Mouse (Mus musculus): ENCODE data around the gene Zfp865. TPM values are rescaled to one million over a fixed set of nuclear protein-coding genes. Genes with fewer than 3 reads are reported as not detected.
"Not testable (repeated sequence)": the region's sequence is repeated elsewhere in the genome, so short reads cannot be mapped to it uniquely, and the experiment has no call there.

The Zfp865 gene
- total RNA-seq (2015) (11.9 and 12.0 TPM in 2 replicates), total RNA-seq (2017) (13.6 and 14.4 TPM in 2 replicates)

GRCm38 (mm10) chr7:5020000-5020681 is at the start of gene Zfp865, which contains the start of gene Ccdc106:
Gene Zfp865 (plus strand): TSS chr7:5020376.
Gene Ccdc106 (plus strand): TSS chr7:5020553.
- peak; percentile 89 for ATAC-seq (ENCODE audit: poor library complexity, severe bottlenecking)

- no peak for ATAC-seq (ENCODE audit: poor library complexity, severe bottlenecking)
Observed at GRCm38 (mm10) chr7:4971068-4971467, 49.1 kb upstream of the Zfp865 start, which contains the start of gene Sbk3. Gene Sbk3 (minus strand): TSS chr7:4971168.

- ATAC-seq (ENCODE audit: poor library complexity, severe bottlenecking): peak; percentile 54
Observed at GRCm38 (mm10) chr7:4971710-4972109, 48.5 kb upstream of the Zfp865 start.

- no peak for ATAC-seq (ENCODE audit: poor library complexity, severe bottlenecking)
Observed at GRCm38 (mm10) chr7:4972321-4973047, 47.7 kb upstream of the Zfp865 start.

GRCm38 (mm10) chr7:4975455-4975854 is 44.7 kb upstream of the Zfp865 start:
- no peak for ATAC-seq (ENCODE audit: poor library complexity, severe bottlenecking)

- no peak for ATAC-seq (ENCODE audit: poor library complexity, severe bottlenecking)
Observed at GRCm38 (mm10) chr7:4976832-4977231, 43.3 kb upstream of the Zfp865 start.

GRCm38 (mm10) chr7:4988250-4988649 is 31.9 kb upstream of the Zfp865 start:
- ATAC-seq (ENCODE audit: poor library complexity, severe bottlenecking): no peak

GRCm38 (mm10) chr7:4993347-4993998 is 26.7 kb upstream of the Zfp865 start:
- ATAC-seq (ENCODE audit: poor library complexity, severe bottlenecking): no peak

- no peak for ATAC-seq (ENCODE audit: poor library complexity, severe bottlenecking)
Observed at GRCm38 (mm10) chr7:4993999-4994788, 26.0 kb upstream of the Zfp865 start.

- no peak for ATAC-seq (ENCODE audit: poor library complexity, severe bottlenecking)
Observed at GRCm38 (mm10) chr7:4995268-4996002, 24.7 kb upstream of the Zfp865 start.

GRCm38 (mm10) chr7:4996003-4996895 is 23.9 kb upstream of the Zfp865 start, which contains the start of gene Zfp579:
Gene Zfp579 (minus strand): TSS chr7:4996158.
- peak; percentile 92 for ATAC-seq (ENCODE audit: poor library complexity, severe bottlenecking)

GRCm38 (mm10) chr7:4996934-4997333 is 23.2 kb upstream of the Zfp865 start:
- no peak for ATAC-seq (ENCODE audit: poor library complexity, severe bottlenecking)

GRCm38 (mm10) chr7:4999876-5000275 is 20.3 kb upstream of the Zfp865 start:
- no peak for ATAC-seq (ENCODE audit: poor library complexity, severe bottlenecking)

- ATAC-seq (ENCODE audit: poor library complexity, severe bottlenecking): not testable (repeated sequence)
Observed at GRCm38 (mm10) chr7:5002876-5003275, 17.3 kb upstream of the Zfp865 start.

- ATAC-seq (ENCODE audit: poor library complexity, severe bottlenecking): no peak
Observed at GRCm38 (mm10) chr7:5008229-5008628, 11.9 kb upstream of the Zfp865 start.

GRCm38 (mm10) chr7:5012681-5013513 is 7.3 kb upstream of the Zfp865 start:
- no peak for ATAC-seq (ENCODE audit: poor library complexity, severe bottlenecking)

GRCm38 (mm10) chr7:5014251-5015117 is 5.7 kb upstream of the Zfp865 start, which contains the start of the genes Zfp524 and Fiz1:
Gene Zfp524 (plus strand): TSS chr7:5014415.
Gene Fiz1 (minus strand): TSS chr7:5014697.
- ATAC-seq (ENCODE audit: poor library complexity, severe bottlenecking): peak; percentile 66
